Mouse (Mus musculus) liver, adult 2 months (tissue): Measurements from ENCODE around the gene Clasp1. TPM values are rescaled to one million over a fixed set of nuclear protein-coding genes. Genes with fewer than 3 reads are reported as not detected.

Source experiments
- DNase-seq: peaks from one replicate; pipeline ENCODE4 v3.0.0-alpha.2; 2011; ENCODE audit warnings: low read depth, low spot score; ENCODE audit errors: extremely low read depth
- H3K27ac ChIP-seq: fragments of 200-500 bp; replicated peaks from 2 replicates; pipeline ENCODE4 v1.5.1; 2012; ENCODE audit warnings: low read depth, mild to moderate bottlenecking, control low read depth, inconsistent platforms, low read length; ENCODE audit not compliant: insufficient read depth
- H3K27me3 ChIP-seq: fragments of 200-500 bp; 2 replicates; pipeline ENCODE4 v1.6.1; 2012; ENCODE audit warnings: mild to moderate bottlenecking, moderate library complexity, low read length, inconsistent platforms; ENCODE audit not compliant: control insufficient read depth, insufficient read depth
- H3K36me3 ChIP-seq: fragments of 200-500 bp; 2 replicates; pipeline ENCODE4 v1.6.1; 2012; ENCODE audit warnings: low read length, inconsistent platforms; ENCODE audit not compliant: control insufficient read depth, insufficient read depth
- H3K4me1 ChIP-seq: fragments of 200-500 bp; 2 replicates; pipeline ENCODE4 v1.6.1; 2011; ENCODE audit warnings: low read length; ENCODE audit not compliant: control insufficient read depth, insufficient read depth
- H3K4me3 ChIP-seq: fragments of 200-500 bp; 2 replicates; pipeline ENCODE4 v1.5.1; 2011; ENCODE audit warnings: low read depth, mild to moderate bottlenecking, control low read depth, low read length, moderate library complexity; ENCODE audit not compliant: insufficient read depth
- H3K79me2 ChIP-seq: fragments of 200-500 bp; 2 replicates; pipeline ENCODE4 v1.6.1; 2012; ENCODE audit warnings: inconsistent platforms, mild to moderate bottlenecking, low read length, moderate library complexity; ENCODE audit not compliant: control insufficient read depth, insufficient read depth
- H3K9ac ChIP-seq: fragments of 200-500 bp; 2 replicates; pipeline ENCODE4 v1.6.1; 2012; ENCODE audit warnings: low read depth, mild to moderate bottlenecking, control low read depth, inconsistent platforms, low read length
- CTCF ChIP-seq: fragments of 200-500 bp; IDR thresholded peaks from 2 replicates; pipeline ENCODE4 v1.5.1; 2011; ENCODE audit warnings: low read depth, low read length, control low read depth
- POLR2A ChIP-seq: fragments of 200-500 bp; IDR thresholded peaks from 2 replicates; pipeline ENCODE4 v1.6.1; 2011; ENCODE audit warnings: low read length, control low read depth; ENCODE audit not compliant: insufficient read depth; ENCODE audit errors: extremely low read depth
- WGBS: fragments of 180-500 bp; shearing (Covaris S2); methylation state at CpG from one replicate; pipeline ENCODE4 v1.1.7; 2018; 5-methylcytosine and 5-hydroxymethylcytosine counted together
- polyA plus RNA-seq: library from polyadenylated mRNA; depleted of rRNA; stranded (reverse); fragments of >200 nt; gene quantifications from 2 replicates; pipeline ENCODE4 v1.2.3, GENCODE M21; 2012; rRNA removed
- total RNA-seq: library from RNA; depleted of rRNA; stranded (reverse); fragments of >200 nt; gene quantifications from 2 replicates; pipeline ENCODE4 v1.2.3, GENCODE M21; 2014; rRNA removed

The Clasp1 gene
- total and polyA plus RNA-seq, 2 experiments: 4.1 to 12.1 TPM

DNA sequence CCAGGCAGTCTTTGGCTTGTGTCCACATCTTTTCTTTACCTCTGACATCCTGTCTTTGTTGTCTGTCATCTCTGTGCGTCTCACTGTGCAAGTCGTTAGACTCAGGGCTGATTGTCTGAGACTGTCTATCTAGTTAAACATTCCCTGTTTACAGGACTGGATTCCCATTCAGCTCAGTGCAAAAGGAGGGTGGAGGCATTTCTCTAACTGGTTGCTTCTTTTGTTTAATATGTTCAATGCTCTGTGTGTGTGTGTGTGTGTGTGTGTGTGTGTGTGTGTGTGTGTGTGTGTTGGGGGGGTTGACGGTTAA lies 261.9 kb downstream of the Clasp1 start:
- no peak overlapping the region for H3K27ac ChIP-seq
- no peak for DNase-seq
- 27% methylated on average over 3 of the region's 3 CpGs for WGBS

DNA sequence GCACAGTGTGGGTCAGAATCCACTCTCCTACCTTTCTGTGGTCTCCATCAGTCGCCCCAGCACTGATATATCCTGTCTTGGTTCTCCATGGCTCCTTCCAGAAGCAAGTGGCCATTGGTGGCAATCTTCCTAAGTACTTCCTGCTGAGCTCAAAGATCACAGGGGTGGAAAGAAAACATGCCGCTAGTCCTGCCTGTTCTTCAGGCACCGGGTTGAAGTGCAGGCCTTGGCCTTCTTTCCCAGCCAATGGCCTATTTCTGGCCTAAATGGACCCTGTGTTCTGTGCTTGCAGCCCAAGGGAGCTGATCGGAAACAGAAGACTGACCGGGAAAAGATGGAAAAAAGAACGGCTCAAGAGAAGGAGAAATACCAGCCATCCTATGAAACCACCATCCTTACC lies 269.9 kb downstream of the Clasp1 start:
- Histone ChIP-seq H3K36me3 (no peaks in the 10 kb centered on the region), H3K79me2 (no peaks in the 10 kb centered on the region), H3K4me1 (no peaks in the 10 kb centered on the region), H3K27me3 (no peaks in the 10 kb centered on the region), H3K9ac (no peak overlapping the region), H3K27ac (no peak overlapping the region), H3K4me3 (no peak overlapping the region)
- TF ChIP-seq POLR2A: no peak
- no peak for TF ChIP-seq CTCF
- 67% methylated on average over 6 of the region's 6 CpGs for WGBS
- DNase-seq: peak; percentile 50

More for the DNA sequence above, 261.9 kb downstream of the Clasp1 start:
- Histone ChIP-seq H3K27me3 (no peaks in the 10 kb centered on the region), H3K4me1 (no peaks in the 10 kb centered on the region), H3K9ac (no peak overlapping the region), H3K79me2 (no peaks in the 10 kb centered on the region), H3K4me3 (no peak overlapping the region), H3K36me3 (no peaks in the 10 kb centered on the region)
- TF ChIP-seq CTCF: no peak
- no peak for TF ChIP-seq POLR2A

- no peaks in the 10 kb centered on the region for H3K79me2 ChIP-seq
- no peaks in the 10 kb centered on the region for H3K27me3 ChIP-seq
- H3K4me3 ChIP-seq: no peak overlapping the region
- no peaks in the 10 kb centered on the region for H3K36me3 ChIP-seq
- 64% methylated on average over 3 of the region's 3 CpGs for WGBS
- no peaks in the 10 kb centered on the region for H3K4me1 ChIP-seq
- no peak for TF ChIP-seq POLR2A
- TF ChIP-seq CTCF: no peak
- no peak for DNase-seq
- H3K9ac ChIP-seq: no peak overlapping the region
- no peak overlapping the region for H3K27ac ChIP-seq
These were observed 272.1 kb downstream of the Clasp1 start for GRCm38 (mm10) chr1:118660880-118661465.

Other genes starting within 250 kb of the Clasp1 start
- not detected in 2 replicates for gene Gm29106, start 212.5 kb upstream of the Clasp1 start, total RNA-seq
- not detected in 2 replicates for gene Gm29106, start 212.5 kb upstream of the Clasp1 start, polyA plus RNA-seq
- 28.9 and 34.5 TPM in 2 replicates for gene Tsn, start 77.3 kb upstream of the Clasp1 start, total RNA-seq
- gene Tsn, start 77.3 kb upstream of the Clasp1 start, polyA plus RNA-seq: 37.0 and 37.1 TPM in 2 replicates
- 18.2 and 20.8 TPM in 2 replicates for gene Nifk, start 67.2 kb upstream of the Clasp1 start, total RNA-seq
- gene Nifk, start 67.2 kb upstream of the Clasp1 start, polyA plus RNA-seq: 4.3 and 4.8 TPM in 2 replicates
- 1.6 and 3.6 TPM in 2 replicates for gene Tfcp2l1, start 238.9 kb downstream of the Clasp1 start, total RNA-seq
- gene Tfcp2l1, start 238.9 kb downstream of the Clasp1 start, polyA plus RNA-seq: 2.5 and 3.3 TPM in 2 replicates